Mouse (Mus musculus): Measurements from ENCODE around the gene Nlk. TPM values are rescaled to one million over a fixed set of nuclear protein-coding genes. Genes with fewer than 3 reads are reported as not detected.
"Not testable (repeated sequence)": the region's sequence is repeated elsewhere in the genome, so short reads cannot be mapped to it uniquely, and the experiment has no call there.

The Nlk gene
- total RNA-seq, 1 experiment from 2014 or later: 36.4 TPM

DNA sequence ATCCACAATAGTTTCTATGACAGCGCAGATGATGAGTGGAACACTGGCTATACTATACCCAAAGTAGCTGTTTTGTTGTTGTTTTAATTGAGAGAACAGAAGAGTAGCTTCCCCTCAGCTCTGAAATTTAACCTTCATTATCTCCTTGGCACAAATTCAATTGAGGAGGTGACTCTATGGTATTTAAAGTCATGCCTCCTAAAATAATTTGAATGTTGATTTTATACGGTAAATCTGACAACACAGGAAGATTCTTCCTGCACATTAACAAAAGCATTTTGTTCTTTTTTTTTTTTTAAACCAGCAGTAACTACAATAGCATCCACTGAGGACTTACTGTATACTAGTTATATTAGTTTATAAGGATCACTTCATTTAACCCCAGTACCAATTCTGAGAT lies 6.0 kb downstream of the Nlk start:
- no peak for ATAC-seq (replicated peaks; ENCODE audit: low read depth, poor library complexity, severe bottlenecking)

DNA sequence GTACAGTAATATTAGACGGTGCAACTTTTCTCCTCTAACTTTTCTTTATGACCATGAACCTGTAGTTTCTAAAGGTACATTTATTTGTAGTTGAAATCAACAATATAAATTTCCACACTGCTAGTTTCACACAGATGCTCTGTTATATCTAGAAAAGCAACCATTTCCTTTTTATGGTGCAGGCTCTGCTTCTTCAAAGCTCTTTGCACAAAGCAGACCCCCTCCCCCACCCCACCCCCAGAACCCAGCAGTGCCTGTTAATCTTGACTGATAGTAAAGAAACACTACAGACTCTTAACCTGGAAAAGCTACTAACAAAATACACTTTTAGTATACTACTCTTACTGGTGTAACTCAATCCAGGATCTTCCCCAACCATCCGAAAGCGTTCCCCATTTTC lies 6.6 kb downstream of the Nlk start:
- no peak for ATAC-seq (replicated peaks; ENCODE audit: low read depth, poor library complexity, severe bottlenecking)

DNA sequence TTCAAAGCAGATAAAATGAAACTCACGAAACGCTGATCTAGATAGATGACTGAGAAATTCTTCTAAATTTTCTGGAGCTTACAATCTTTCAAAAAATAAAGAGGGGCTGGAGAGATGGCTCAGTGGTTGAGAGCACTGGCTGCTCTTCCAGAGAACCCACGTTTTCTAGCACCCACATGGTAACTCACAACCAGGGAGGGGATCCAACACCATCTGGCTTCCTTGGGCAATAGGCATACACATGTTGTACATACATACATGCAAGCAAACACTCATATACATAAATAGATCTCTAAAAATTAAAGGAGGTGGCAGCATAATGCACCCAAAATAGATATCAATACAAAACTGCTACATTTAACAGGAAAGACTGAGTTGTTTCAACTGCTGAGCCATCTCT lies 16.1 kb downstream of the Nlk start:
- no peak for ATAC-seq (replicated peaks; ENCODE audit: low read depth, poor library complexity, severe bottlenecking)

DNA sequence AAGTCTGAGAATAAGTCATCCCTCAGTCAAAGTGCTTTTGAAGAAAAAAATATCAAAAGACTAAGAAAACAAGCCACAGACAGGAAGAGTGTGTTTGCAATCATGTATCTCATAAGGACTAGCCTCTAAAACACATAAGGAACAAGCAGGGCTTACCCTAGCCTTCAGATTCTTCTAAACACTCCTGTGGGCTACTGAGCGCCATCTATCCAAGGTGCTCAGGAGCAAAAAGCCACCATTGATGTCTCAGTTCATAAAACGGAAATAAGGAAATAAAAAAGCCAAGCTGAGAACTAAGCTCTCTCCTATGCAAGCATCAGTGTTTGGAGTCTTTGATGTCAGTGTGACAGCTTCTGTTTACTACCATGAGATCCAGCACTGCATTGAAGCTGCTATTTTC lies 18.4 kb downstream of the Nlk start:
- ATAC-seq (replicated peaks; ENCODE audit: low read depth, poor library complexity, severe bottlenecking): no peak

DNA sequence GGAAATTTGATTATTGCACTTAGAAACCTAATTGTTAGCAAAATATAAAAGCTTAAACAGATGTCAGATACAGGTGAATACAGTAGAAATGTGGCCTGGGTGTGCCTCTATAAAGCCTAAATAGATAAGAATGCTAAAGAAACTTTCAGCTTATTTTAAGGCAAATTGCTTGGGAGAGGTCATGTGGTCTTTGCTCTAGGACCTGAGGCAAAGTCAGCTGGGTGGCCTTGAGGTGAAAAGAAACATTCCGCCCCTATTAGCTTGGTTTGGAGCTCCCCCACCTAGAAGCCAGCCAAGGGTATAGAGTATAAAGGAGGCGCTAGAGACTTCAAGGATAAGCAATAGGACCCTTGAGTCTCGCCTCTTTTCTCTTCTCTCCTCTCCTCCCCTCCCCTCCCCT lies 28.5 kb downstream of the Nlk start:
- no peak for ATAC-seq (replicated peaks; ENCODE audit: low read depth, poor library complexity, severe bottlenecking)

DNA sequence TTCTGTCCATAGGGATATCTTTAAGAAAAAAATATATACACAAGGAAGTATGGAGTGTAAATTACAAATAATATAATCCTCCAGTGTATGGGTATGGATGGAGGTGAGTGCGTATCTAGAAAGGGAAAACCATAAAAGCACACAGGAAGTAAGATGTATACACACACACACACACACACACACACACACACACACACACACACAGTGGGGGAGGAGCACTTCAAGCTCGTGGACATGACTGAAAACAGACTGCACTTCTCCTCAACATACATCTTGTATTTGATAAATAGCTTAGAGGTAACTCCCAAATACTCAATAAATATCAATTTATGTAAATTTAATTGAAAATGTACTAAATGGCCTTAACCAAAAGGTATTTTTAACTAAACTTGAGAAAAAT lies 32.3 kb downstream of the Nlk start:
- ATAC-seq (replicated peaks; ENCODE audit: low read depth, poor library complexity, severe bottlenecking): no peak

DNA sequence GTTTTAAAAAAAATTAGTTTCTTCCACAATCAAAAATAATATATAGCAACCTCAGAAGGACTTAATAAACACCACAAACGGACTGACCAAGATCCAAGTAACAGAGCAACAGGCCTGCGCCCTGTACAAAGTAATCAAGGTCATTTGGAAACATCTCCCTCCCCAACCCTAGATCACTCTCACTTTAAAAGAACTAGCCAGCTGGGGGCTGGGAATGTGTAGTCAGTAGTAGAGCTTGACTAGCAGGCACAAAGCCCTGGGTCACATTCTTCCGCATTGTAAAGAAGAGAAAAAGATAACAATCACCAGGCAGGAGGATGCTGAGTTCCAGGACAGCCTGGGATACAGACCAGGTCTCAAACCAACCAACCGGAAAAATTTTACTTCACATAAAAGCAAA lies 33.3 kb downstream of the Nlk start:
- no peak for ATAC-seq (replicated peaks; ENCODE audit: low read depth, poor library complexity, severe bottlenecking)

DNA sequence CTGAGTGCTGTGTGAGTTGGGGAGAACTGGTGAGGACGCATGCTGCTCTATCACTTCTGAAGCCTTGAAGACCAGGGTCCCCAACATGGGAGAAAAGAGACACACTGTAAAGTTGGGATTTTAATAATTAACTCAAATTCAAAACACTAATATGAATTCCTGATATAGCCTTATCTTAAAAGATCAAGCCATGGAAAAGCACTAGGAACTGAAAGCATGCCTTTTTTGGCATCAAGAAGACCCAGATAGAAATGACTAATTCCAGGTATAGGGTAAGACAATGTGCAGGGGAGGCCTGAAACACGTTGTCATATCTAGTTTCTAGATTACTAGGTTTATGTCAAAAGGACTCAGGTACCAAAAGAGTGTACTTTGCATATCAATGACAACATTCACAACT lies 48.0 kb downstream of the Nlk start:
- no peak for ATAC-seq (replicated peaks; ENCODE audit: low read depth, poor library complexity, severe bottlenecking)

DNA sequence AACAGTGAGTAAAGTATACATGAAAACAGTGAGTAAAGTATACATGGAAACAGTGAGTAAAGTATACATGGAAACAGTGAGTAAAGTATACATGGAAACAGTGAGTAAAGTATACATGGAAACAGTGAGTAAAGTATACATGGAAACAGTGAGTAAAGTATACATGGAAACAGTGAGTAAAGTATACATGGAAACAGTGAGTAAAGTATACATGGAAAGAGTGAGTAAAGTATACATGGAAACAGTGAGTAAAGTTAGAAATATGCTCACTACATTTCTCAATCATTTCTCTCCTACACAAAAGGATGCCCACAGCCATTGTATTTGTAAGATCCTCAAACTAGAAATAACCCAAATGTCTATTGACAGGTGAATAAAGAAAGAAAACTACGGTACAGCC lies 48.8 kb downstream of the Nlk start:
- ATAC-seq (replicated peaks; ENCODE audit: low read depth, poor library complexity, severe bottlenecking): not testable (repeated sequence)

DNA sequence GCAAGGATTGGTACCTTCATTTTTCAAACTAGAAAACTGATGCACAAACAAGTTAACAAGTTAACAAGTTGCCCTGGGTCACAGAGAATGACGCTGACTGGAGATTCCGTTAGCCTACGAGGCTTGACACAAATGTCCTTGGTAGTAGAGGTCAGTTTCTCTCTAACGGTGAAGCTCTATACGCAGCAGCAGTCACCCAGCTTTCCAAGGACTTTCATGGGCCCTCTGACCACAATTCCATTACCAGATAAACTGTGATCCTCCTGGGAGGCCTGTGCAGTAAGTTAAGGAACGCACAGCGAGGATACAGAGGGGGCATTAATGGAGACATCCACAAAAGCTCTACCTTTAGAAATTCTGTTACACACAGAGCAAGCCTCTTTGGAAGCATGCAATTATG lies 53.4 kb downstream of the Nlk start:
- no peak for ATAC-seq (replicated peaks; ENCODE audit: low read depth, poor library complexity, severe bottlenecking)

DNA sequence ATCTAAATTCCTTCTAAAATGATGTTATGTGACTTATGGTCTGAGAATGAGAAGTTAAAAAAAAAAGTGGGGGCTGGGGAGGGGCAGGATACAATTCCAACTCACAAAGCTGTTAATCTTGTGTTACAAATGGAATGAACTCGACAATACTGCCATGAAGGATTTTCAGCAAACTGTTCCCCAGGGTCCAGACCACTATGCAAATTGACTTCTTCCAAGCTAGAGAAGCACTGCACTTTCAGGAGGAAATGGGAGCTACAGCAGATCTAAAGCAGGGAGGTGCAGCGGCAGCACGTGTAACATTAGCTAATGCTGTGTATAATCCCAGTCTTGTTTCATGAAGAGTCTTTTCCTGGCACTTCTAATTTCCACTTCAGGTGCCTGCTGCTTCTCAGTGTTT lies 55.0 kb downstream of the Nlk start:
- ATAC-seq (replicated peaks; ENCODE audit: low read depth, poor library complexity, severe bottlenecking): no peak

DNA sequence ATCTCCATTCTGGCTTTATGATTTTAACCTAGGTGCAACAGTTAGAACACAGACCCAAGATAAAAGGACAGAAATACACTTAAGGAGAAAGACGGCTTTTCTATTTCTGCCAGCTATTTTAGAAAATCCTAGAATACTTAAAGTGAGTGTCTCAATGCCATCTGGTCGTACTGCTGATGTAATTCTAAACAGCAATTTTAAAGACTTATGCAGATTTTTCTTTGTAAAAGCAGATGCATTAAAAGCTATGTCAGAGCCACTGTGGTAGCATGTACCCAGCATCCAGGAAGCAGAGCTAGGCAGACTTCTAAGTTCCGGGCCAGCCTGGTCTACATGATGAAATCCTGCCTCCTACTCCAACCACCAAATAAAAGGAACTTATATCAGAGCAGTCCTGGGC lies 56.1 kb downstream of the Nlk start:
- no peak for ATAC-seq (replicated peaks; ENCODE audit: low read depth, poor library complexity, severe bottlenecking)

DNA sequence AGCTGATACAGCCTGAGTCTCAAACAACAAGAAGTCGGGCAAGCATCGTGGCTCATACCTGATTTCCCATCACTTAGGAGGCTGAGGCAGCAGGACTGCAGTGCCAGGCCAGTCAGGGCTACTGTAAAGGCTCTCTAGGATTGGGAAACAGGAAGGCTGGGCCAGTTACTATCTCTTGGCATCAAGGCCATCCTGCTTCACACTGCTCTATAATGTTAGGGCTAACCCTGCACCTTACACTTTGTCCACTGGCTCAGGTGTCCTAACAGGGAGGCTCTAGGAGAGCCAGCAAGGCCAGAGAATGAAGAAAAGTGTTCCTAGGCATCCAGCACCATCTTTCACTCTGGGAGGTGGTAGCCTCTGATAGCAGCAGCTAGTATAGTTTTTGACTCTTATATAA lies 64.4 kb downstream of the Nlk start:
- no peak for ATAC-seq (replicated peaks; ENCODE audit: low read depth, poor library complexity, severe bottlenecking)

DNA sequence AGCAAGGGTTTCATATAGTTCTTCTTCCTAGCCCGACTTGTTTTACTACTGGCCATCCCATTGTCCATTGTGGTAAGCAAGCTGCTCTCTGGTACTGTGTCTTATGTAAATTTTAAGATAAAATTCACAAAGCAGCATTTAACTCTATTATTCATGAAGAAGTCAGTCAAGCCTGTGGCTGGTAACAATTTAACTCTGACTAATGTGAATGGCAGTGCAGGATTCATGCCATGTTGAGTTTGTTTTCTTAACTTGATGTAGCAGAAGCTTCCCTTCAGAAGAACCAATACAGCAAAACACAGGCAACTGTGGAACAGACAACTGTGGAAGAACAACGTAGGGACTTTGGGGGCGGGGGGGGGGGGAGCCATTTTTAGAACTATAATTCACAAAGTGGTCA lies 68.3 kb downstream of the Nlk start:
- no peak for ATAC-seq (replicated peaks; ENCODE audit: low read depth, poor library complexity, severe bottlenecking)

DNA sequence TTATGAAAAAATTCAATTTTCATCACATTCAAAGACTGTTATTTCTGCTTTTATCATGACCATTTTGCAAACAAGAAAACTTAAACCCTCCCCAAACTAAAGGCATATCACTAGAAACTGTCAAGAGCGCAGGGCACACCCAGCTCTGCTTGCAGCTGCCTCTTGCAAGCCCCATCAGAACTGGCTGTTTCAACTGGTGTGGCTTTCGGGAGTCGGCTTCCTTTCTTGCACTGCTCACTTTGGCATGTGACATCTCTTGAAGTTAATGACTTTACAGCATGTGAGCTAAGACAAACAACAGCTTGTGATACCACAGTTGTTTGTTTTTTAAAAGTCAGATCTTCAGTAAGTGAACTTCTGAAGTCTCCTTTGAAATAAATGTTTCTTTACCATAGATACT lies 72.8 kb downstream of the Nlk start:
- no peak for ATAC-seq (replicated peaks; ENCODE audit: low read depth, poor library complexity, severe bottlenecking)

DNA sequence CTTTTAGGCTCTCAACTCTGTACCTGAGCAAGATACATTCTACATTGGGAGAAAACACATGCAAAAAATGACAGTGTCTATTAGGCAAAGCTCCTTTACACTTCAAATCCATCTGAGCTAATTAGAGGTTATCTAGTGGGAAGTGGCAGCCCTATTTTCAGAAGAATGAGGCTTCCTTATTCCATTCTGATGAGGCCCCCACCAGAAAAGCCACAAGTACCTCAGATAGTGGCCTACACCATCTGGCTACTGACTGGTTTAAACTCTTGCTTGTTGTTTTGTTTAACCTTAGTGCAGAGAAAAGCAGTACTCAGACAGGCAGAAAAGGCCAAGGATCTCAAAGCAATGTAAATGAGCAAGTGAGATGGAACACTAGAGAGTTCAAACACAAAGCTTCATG lies 75.2 kb downstream of the Nlk start:
- peak; percentile 74 for ATAC-seq (replicated peaks; ENCODE audit: low read depth, poor library complexity, severe bottlenecking)

DNA sequence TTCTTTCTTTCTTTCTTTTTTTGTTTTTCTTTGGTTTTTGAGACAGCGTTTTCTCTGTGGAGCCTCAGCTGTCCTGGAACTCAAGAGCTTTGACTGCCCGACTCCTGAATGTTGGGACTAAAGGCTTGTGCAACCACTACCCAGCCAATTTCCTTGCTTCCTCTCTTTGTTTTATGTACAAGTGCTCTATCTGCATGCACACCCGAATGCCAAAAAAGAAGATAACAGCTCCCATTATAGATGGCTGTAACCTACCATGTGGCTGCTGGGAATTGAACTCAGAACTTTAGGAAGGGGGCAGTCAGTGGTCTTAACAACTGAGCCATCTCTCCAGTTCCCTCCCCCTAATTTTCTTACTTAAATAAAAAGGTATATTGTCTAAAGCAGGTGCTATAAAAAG lies 77.0 kb downstream of the Nlk start:
- ATAC-seq (replicated peaks; ENCODE audit: low read depth, poor library complexity, severe bottlenecking): no peak

DNA sequence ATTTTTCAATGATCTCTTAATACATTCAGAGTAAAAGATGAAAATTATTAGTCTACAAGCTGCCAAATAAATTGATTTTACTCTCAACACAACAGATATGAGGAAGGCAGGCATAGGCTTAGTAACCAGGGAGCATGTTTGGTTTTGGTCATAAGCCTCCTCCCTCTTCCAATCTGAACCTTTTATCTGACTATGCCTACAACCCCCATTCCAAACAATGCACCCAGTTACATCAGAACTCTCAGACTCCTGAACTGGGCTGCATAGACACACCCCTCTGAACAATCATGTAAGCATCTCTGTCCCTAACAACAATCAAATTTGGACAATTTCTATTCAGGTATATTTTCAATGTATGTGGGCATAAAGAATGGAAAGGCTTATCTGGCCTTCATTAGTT lies 85.9 kb downstream of the Nlk start:
- no peak for ATAC-seq (replicated peaks; ENCODE audit: low read depth, poor library complexity, severe bottlenecking)

DNA sequence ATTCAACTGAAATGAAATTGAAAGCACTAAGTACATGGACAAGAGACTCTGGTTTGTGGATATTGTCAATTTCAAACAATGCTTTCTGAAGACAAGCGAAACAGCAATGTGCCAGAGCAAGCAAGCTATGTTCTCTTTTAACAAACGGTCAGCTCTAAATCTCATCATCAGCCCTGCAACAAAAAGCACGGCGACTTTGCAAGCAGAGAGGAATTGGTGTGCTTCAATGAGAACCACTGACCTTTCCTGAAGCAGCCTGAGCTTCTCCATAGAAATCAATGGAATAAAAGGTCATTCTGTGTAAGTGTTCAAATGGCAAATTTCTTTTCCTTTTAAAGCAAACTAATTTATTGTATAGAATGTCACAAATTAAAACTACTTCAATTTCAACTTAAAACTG lies 87.5 kb downstream of the Nlk start:
- no peak for ATAC-seq (replicated peaks; ENCODE audit: low read depth, poor library complexity, severe bottlenecking)

DNA sequence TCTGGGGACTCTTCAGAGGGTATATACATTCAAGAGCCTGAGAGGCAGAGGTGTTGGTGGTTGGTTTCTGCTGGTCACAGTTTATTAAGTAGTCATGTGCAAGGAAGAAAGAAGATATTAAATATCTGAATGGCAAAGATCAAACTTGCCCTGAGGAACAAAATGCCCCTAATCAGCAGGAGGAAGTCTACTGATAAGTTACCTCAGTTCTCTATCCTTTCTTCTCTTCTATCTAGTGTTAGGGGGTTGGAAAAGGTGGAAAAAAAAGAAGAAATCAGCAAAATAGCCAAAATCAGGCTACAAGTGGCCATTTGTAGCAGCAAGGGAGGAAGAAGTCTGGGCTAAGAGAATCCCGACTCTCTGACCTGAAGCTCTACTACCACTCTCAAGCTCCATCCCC lies 92.3 kb downstream of the Nlk start:
- no peak for ATAC-seq (replicated peaks; ENCODE audit: low read depth, poor library complexity, severe bottlenecking)

DNA sequence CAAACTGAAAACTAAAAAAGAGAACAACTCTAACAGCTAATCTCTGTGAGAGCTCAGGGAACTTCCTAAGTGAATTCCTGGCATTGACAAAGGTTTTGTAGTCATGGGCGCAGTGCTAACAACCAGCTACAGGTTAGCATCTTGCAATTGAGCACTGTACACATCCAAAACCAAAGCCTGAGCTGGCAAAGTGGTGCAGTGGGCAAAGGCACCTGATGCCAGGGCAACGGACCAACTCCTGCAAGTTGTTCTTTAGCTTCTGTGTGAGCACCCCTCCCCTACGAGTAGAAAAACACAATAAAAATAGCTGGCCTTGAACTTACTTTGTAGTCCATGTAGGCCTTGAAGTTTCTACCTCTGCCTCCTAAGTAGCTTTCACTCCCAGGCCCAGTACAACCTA lies 94.4 kb downstream of the Nlk start:
- no peak for ATAC-seq (replicated peaks; ENCODE audit: low read depth, poor library complexity, severe bottlenecking)

DNA sequence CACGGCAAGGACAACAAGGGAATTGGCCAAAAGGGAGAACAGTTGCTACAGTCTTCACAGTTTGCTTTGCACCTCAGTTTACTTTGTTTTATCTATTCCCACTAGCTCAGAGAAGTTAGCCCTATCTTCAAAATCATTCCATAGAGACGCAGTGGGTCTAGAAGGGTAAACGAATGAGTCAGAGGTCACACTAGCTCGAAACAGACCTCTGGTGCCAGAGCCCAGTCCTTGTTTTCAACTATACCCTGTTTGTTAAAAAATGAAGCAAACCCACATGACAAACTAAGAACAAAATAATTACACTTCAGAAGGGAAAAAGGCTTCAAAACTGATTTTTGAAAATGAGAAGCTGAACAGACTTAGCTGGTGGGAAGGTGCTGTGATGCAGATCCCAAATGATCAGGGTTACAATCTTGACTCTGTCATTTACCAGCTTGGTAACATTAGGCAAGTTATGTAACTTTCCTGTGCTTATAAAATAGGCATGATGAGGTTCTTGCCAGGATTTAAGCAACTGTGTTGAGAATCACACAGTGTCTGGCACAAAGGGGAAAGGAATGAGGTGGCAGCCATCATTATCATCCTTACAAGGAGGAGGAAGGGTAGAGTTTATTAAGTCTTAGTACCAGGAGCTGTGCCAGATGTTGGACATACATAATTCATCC lies 96.1 kb downstream of the Nlk start:
- ATAC-seq (replicated peaks; ENCODE audit: low read depth, poor library complexity, severe bottlenecking): no peak

DNA sequence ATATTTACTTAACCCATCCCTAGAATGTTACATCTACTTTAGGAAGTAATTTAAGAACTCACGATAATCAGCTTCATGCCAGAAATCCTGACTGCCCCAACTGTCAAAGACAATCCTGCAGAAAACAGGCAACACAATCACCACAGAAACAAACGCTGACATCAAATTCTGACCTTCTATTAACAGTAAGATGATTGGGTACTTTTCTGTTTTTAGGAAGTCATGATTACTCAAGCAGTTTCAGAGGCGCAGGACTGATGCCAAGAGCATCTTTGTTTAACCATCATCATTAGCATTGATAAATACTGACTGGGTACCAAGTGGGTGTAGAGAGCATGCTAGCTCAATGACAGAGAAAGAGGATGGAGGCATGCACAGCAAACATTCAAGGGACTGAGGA lies 96.7 kb downstream of the Nlk start:
- ATAC-seq (replicated peaks; ENCODE audit: low read depth, poor library complexity, severe bottlenecking): peak; percentile 44
